Mouse (Mus musculus): ENCODE measurements around the gene Dab2ip. TPM values are rescaled to one million over a fixed set of nuclear protein-coding genes. Genes with fewer than 3 reads are reported as not detected.

Gene Dab2ip
- 56.5 and 94.9 TPM in 2 replicates for polyA plus RNA-seq (2012; rRNA removed; ENCODE audit: low replicate concordance)

GRCm38 (mm10) chr2:35557911-35558825 lies at the start of gene Dab2ip:
Gene Dab2ip (plus strand): TSS chr2:35558266.

Other genes with a start within 250 kb of the Dab2ip start
- gene Stom, start 221.3 kb upstream of the Dab2ip start, polyA plus RNA-seq (2012; rRNA removed; ENCODE audit: low replicate concordance): 41.9 and 81.7 TPM in 2 replicates
- not detected in 2 replicates for gene 4930568D16Rik, start 190.5 kb upstream of the Dab2ip start, polyA plus RNA-seq (2012; rRNA removed; ENCODE audit: low replicate concordance)
- gene 4930402F06Rik, start 161.1 kb upstream of the Dab2ip start, polyA plus RNA-seq (2012; rRNA removed; ENCODE audit: low replicate concordance): not detected in 2 replicates
- gene Ggta1, start 95.0 kb upstream of the Dab2ip start, polyA plus RNA-seq (2012; rRNA removed; ENCODE audit: low replicate concordance): 9.9 and 15.3 TPM in 2 replicates